Mouse (Mus musculus) lung, postnatal 10 days (tissue): ENCODE measurements around the gene Slc4a5.

Experiments used
- DNase-seq: peaks from one replicate; pipeline ENCODE4 v3.0.0; 2021

Slc4a5 gene

DNA sequence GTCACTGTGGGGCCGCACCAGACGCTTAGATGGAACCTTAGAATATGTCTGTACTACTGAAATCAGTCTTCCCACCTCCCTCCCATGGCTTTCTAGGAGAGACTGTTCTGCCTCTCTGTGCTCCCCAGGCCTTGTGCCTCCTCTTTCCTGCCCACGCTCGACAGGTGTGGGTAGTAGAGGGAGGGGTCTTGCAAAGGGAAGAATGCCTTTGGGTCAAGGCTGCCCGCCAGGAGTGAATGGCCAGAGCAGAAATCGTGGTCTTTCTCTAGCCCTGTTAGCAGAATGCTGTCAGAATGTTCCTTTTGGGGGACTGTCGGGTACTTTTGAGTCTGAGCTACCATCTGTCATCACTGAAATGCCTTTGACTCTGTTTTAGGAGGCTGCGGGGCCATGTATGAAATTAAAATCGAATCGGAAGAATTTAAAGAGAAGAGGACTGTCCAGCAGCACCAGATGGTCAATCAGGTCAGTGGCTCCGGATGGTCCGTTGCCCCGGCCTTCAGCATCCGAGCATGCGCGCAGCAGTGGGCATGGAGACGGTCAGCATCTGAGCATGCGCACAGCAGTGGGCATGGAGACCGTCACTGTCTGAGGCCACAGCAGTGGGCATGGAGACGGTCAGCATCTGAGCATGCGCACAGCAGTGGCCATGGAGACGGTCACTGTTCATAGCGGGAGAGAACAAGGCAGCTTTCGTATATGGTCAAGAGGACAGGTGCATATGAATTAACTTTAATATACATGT is 133.2 kb downstream of the Slc4a5 start:
- DNase-seq = no peak
